Mouse (Mus musculus): Measurements from ENCODE around the gene Gns.

Gns gene

GRCm38 (mm10) chr10:121429981-121430682, 65.2 kb downstream of the Gns start:
- no peak for DNase-seq (ENCODE audit: low spot score in 2 of 2)

GRCm38 (mm10) chr10:121430764-121431540, 66.1 kb downstream of the Gns start:
- DNase-seq (ENCODE audit: low spot score in 2 of 2) = no peak

GRCm38 (mm10) chr10:121432041-121432634, 67.2 kb downstream of the Gns start:
- peak in 1 of 2 experiments; percentile 49 for DNase-seq (ENCODE audit: low spot score in 2 of 2)

DNA sequence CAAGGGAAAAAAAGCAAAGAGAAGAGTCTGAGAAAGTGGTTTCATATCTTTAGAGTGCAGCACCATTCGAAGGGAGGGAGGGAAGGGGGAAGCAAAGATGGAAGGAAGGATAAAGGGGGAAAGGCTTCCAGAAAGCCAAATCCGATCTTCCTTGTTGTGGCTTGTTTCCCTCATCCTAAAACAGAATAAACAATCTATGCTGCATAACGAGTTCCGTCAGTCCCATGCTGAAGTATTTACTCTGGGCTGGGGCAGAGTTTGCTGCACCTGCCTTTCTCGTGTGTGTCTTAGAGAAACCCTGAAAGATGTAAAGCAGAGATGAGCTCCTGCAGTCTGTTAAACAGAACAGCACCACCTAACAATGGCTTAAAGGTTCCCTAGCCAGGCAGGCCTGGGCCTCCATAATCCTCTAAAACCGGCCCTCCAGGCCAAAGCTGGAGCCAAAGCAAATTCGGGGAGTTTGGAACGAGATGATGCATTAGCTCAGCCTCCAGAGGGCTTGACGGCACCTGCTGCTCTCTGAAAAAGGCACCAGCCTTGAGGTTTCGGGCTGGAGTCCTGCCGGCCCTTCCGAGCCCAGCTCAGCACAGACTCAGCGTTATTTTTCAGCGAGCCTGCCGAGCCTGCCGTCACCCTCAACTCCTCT, 67.9 kb downstream of the Gns start:
- DNase-seq (ENCODE audit: low spot score in 2 of 2) = no peak

DNA sequence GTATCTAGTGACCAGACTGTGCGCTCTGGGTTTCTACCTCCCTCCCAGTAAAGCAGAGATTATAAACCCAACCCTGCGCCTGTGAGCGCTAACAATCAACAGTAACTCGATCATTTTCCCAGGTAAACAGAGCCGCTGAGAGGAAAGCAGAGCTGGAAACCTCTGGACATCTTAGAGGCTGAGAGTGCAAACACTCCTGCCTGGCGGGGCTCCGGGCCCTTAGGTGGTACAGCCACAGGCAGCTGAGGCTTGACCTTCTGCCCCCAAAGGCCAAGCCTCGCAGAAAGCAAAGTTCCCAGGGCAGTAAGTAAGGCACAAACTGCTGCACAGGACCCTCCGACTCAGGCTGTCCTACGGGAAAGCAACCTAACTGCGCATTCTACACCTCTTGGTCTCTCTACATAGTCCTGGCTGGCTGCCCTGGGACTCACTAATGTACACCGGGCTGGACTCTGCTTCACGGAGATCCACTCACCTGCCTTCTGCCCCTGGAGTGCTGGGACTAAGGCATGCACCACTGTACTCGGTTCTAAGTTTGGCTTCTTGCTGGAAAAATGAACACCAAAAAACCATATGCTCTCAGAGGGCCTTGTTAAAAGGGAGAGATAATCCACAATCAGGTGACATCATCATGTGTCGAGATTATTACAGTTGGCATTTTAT, 69.7 kb downstream of the Gns start:
- no peak for DNase-seq (ENCODE audit: low spot score in 2 of 2)

- no peak for DNase-seq (ENCODE audit: low spot score in 2 of 2)
Measured at GRCm38 (mm10) chr10:121435546-121436257, 70.8 kb downstream of the Gns start.

DNA sequence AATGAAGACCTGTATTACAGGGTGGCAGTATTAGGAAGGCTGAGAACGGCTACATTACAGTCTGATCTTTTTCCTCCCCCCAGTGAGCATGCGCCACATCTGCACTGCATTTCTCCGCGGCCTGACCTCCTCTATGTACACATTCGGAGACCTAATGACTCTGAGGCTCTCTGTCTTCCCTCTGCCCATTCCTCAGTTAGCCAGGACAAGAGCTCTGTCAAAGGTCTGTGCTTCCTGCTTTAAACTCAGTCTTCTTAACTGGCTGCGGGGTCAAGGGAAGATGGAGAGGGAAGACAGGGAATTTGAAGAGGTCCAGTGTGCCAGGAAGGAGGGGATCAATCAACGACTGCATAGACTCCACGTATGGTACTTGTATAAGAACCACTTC, 71.4 kb downstream of the Gns start:
- no peak for DNase-seq (ENCODE audit: low spot score in 2 of 2)

DNA sequence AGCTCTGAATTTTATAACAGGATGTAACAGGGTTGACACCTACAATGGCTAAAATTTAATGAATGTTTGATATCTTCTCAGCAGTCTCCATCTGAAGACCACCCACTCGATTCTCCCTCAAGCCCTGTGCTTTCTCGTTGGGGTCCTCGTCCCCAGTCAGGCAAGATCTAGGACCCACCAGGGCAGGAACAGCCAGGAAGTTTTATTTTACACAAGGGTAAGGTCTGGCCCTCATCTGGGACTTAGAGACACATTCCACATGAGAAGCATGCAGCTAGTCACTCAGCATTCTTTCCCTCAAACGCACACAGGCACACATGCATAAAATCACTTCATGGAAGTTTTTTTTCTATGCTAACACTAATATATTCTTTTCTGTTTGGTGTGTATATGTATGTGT, 71.8 kb downstream of the Gns start:
- no peak for DNase-seq (ENCODE audit: low spot score in 2 of 2)

DNA sequence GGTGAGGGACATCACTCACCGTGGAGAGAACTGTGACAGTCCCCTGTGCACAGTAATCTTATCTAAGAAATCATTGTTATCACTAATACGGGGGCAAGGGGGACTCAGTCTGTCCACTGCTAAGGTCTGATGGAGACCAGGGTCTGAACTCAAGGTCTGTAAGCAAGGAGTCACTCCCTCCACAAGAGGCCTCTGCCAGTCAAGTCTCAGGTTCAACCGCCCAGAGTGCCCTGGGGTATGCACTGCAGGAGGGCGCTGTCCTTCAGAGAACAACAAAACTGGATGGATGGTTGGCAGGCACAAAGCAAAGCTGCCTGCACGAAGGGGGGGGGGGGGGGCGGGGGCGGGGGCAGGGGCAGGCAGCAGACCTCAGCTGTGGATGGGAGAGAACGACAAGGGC, 73.2 kb downstream of the Gns start:
- no peak for DNase-seq (ENCODE audit: low spot score in 2 of 2)

DNA sequence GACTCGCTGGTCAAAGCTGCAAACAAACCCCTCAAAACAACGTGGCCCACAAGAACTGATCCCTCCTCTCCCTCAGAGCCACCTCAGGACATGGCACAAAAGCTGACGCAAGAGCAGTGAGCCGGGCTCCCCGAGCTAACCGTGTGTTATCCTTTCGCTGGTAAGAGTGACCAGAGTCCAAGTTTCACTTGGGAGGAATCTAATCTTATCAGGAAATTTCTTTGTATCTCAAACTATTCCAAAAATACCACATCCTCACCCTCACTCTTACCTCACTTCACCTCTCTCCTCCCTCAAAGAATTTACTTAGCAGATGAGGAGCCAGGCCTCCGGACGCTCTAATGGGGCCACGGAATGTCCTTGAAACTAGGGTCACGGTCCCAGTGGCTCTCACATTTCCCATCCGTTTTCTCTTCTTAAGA, 74.4 kb downstream of the Gns start:
- no peak for DNase-seq (ENCODE audit: low spot score in 2 of 2)

- no peak for DNase-seq (ENCODE audit: low spot score in 2 of 2)
Measured at GRCm38 (mm10) chr10:121443791-121444190, 78.9 kb downstream of the Gns start.

DNA sequence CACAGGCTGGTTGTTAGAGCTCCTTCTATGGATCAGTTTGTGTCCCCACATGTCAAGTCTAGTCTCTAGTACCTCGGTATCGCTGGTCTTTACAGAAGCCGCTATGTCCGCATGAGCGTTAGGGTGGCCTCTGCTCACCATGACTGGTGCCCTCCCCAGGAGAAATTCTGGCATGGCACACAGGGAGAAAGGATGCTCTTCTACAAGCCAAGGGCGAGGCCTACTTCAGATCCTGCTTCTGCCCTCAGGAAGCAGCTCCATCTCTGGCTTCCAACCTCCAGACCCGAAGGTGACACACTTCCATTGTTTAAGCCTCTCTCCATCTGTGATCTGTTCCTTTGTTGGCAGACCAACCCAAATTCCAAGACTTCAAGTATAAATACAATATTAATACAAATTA, 79.3 kb downstream of the Gns start:
- DNase-seq (ENCODE audit: low spot score in 2 of 2) = no peak

DNA sequence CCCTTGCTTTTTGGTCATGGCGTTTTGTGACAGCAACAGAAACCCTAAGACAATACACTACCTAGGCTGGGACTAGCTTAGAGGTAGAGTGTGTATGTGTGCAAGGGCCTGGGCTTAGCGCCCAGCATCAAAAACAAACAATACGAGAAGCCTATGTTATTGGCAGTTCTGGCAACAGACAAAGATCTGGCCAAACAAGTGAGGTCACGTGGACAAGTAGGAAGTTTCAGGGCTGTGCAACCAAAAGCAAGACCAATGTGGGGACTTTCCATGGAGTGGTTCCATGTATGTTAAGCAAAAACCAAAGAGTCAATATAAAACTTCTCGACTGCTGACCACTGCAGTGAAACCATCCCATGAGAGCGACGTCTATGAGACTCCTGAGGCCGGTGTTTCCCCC, 80.9 kb downstream of the Gns start:
- DNase-seq (ENCODE audit: low spot score in 2 of 2) = no peak

Data from right cerebral cortex, postnatal 10 days (tissue).